Mouse (Mus musculus) forebrain, embryonic 12.5 days (tissue): ENCODE results near the gene Fam102b. TPM values are rescaled to one million over a fixed set of nuclear protein-coding genes. Genes with fewer than 3 reads are reported as not detected.
A peak's percentile ranks its signal among the peaks of the same experiment; 100 is the strongest.

Experiments used
- ATAC-seq: fragments of 200-750 bp; cut with Nextera tagmentation; 2 replicates; pipeline ENCODE4 v1.8.0; 2017; ENCODE audit warnings: moderate TSS enrichment; ENCODE audit not compliant: low FRiP score
- H3K27ac ChIP-seq: fragments of 300-500 bp; sonication (generic); 2 replicates; pipeline ENCODE4 v1.5.1; 2016; ENCODE audit warnings: mild to moderate bottlenecking
- H3K27me3 ChIP-seq: fragments of 300-500 bp; sonication (generic); 2 replicates; pipeline ENCODE4 v1.6.1; 2016; ENCODE audit warnings: mild to moderate bottlenecking
- H3K36me3 ChIP-seq: fragments of 300-500 bp; sonication (generic); replicated peaks from 2 replicates; pipeline ENCODE4 v1.6.1; 2016; ENCODE audit warnings: mild to moderate bottlenecking
- H3K4me1 ChIP-seq: fragments of 300-500 bp; sonication (generic); 2 replicates; pipeline ENCODE4 v1.6.1; 2016
- H3K4me2 ChIP-seq: fragments of 300-500 bp; sonication (generic); 2 replicates; pipeline ENCODE4 v1.6.1; 2016; ENCODE audit warnings: mild to moderate bottlenecking, moderate library complexity
- H3K4me3 ChIP-seq: fragments of 300-500 bp; sonication (generic); replicated peaks from 2 replicates; pipeline ENCODE4 v1.5.1; 2016; ENCODE audit warnings: mild to moderate bottlenecking
- H3K9ac ChIP-seq: fragments of 300-500 bp; sonication (generic); 2 replicates; pipeline ENCODE4 v1.6.1; 2016; ENCODE audit warnings: mild to moderate bottlenecking
- H3K9me3 ChIP-seq: fragments of 300-500 bp; sonication (generic); 2 replicates; pipeline ENCODE4 v1.6.1; 2016
- WGBS: fragments of 180-500 bp; shearing (Covaris S2); methylation state at CpG from one replicate; pipeline ENCODE4 v1.1.7; 2016; 5-methylcytosine and 5-hydroxymethylcytosine counted together
- polyA plus RNA-seq: library from polyadenylated mRNA; unstranded; fragments of >200 nt; fragmentation: Nextera tagmentation; extraction: Ambion mirVana; gene quantifications from 2 replicates; pipeline ENCODE4 v1.2.1, GENCODE M21; 2016

The Fam102b gene
- 5.5 and 8.9 TPM in 2 replicates for polyA plus RNA-seq

DNA sequence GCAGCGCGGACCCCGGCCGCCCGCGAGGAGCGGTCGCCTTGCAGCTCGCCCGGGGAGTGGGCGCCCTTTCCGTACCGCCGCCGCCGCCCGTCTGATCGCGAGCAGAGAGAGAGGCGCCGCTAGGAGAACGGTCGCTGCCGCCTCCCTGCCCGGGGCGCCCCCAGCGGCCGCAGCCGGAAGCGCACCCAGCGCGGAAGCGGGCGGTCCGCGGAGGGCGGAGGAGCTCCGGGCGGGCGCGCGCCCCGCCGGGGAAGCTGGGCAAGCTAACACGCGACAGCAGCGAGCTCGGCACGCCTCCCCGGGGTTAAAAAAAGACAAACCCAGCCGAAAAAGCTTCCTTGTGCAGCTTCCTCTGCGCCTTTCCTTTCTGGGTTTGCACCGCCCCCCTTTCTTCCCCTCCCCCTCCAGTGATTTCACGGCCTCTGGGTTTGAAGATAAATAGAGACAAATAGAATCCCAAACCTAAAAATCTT lies at the start of gene Fam102b:
Gene Fam102b, minus strand, starts transcription at position 93 of the 473 bp plus-strand sequence.
- no peaks in the 10 kb centered on the region for H3K9me3 ChIP-seq
- peaks cover 36% of the 10 kb centered on the region for H3K4me1 ChIP-seq
- WGBS, result under 1% methylated on average over 52 of the region's 54 CpGs
- H3K4me3 ChIP-seq, result peak within 1 kb of the TSS; percentile 67
- ATAC-seq, result peak; percentile 84
- 0 out of 2 replicates have a peak, but pooled peaks cover 6% of the 10 kb centered on the region for H3K27me3 ChIP-seq
- peak within 1 kb of the TSS; percentile 78; the same call in 1 of the 2 replicates for H3K27ac ChIP-seq
- H3K36me3 ChIP-seq, result no peaks in the 10 kb centered on the region
- H3K4me2 ChIP-seq, result peak within 1 kb of the TSS; percentile 72
- peak within 1 kb of the TSS; percentile 83 for H3K9ac ChIP-seq

DNA sequence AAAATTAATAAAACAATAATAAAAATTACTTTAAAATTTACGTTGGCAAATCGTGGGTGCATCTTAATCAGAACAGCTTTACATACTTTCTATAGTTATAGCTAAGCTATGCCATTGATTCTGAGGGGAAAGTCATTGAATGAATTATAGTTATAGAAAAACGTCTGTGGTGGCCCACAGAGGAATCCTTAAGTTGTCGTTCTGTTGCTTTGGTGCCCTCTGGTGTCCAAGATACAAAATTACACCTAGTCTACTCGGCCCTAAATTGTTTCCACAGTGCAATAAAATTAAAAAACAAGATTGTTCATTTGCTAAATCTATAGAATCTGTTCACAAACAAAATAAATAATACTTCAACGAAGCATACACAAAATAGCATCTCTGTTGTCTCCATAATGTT lies 35.6 kb upstream of the Fam102b start:
- no peak overlapping the region for H3K27ac ChIP-seq
- no peaks in the 10 kb centered on the region for H3K9me3 ChIP-seq
- 0 out of 2 replicates have a peak, but pooled peaks cover 3% of the 10 kb centered on the region for H3K27me3 ChIP-seq
- no peaks in the 10 kb centered on the region for H3K4me1 ChIP-seq
- ATAC-seq, result no peak
- H3K4me3 ChIP-seq, result no peak overlapping the region
- H3K36me3 ChIP-seq, result no peaks in the 10 kb centered on the region
- no peak overlapping the region for H3K4me2 ChIP-seq
- 1% methylated on average over 6 of the region's 6 CpGs for WGBS
- H3K9ac ChIP-seq, result no peak overlapping the region

DNA sequence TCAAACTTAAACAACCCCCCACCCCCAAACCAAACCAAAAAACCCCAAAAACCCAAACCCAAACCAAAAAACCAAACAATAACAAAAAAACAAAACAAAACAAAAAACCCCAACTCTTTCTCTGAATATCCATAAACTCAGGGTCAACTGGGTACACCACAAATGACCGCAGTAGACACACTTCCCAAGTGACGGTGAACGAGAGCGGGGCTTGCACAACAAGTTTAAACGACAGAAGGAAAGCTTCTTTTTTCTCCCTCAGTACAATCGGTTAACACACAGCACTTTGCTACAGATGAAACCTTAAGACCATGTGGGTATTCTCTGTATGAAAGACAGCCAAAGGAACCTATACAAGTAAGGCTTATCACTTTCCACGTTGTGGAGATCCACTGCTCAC lies 35.0 kb upstream of the Fam102b start:
- Histone ChIP-seq H3K9ac (no peak overlapping the region), H3K4me3 (no peak overlapping the region), H3K27ac (no peak overlapping the region), H3K4me2 (no peak overlapping the region), H3K27me3 (0 out of 2 replicates have a peak, but pooled peaks cover 3% of the 10 kb centered on the region), H3K4me1 (no peaks in the 10 kb centered on the region), H3K36me3 (no peaks in the 10 kb centered on the region), H3K9me3 (no peaks in the 10 kb centered on the region)
- 78% methylated on average over 7 of the region's 7 CpGs for WGBS
- ATAC-seq, result no peak

DNA sequence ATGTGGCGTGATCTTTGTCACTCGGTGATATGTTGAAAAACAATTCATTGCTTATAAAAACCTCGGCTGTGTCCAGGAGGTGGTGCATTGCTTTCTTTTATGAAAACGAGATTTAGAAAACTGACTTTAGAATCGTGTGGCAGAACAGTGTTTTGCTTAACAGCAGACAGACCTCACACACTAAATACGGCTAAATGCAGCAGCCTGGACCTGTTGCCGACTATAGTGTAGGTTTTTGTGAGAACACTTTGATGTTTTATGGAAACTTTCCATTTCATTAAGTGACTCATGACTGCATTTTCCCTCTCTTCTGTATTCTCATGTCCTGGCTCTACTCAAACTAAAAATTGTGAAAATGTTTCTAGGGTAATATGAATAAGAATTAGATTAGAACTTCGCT lies 32.5 kb upstream of the Fam102b start:
- no peak overlapping the region for H3K27ac ChIP-seq
- H3K27me3 ChIP-seq, result 0 out of 2 replicates have a peak, but pooled peaks cover 3% of the 10 kb centered on the region
- no peak overlapping the region for H3K4me3 ChIP-seq
- H3K9ac ChIP-seq, result no peak overlapping the region
- no peaks in the 10 kb centered on the region for H3K36me3 ChIP-seq
- no peaks in the 10 kb centered on the region for H3K9me3 ChIP-seq
- no peak for ATAC-seq
- WGBS, result 61% methylated on average over 8 of the region's 8 CpGs
- no peaks in the 10 kb centered on the region for H3K4me1 ChIP-seq
- H3K4me2 ChIP-seq, result no peak overlapping the region

DNA sequence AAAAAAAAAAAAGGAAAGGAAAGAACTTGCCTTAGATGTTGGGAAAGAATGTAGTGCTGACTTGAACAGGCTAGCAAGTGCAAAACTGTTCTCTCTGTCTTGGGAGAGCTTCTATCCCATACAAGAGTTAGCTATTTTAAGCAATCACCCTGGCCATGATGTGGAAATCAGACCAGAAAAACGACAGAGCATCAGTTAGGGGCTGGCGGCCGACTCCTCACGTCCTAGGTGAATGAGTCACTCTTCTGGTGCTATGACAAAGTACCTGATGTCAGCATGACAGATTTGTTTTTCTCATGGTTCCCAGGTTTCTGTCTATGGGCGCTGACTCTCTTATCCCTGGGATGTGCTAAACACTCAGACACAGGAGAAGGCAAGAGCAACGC lies 24.5 kb upstream of the Fam102b start:
- H3K4me1 ChIP-seq, result no peaks in the 10 kb centered on the region
- H3K27ac ChIP-seq, result no peak overlapping the region
- WGBS, result 89% methylated on average over 6 of the region's 6 CpGs
- no peaks in the 10 kb centered on the region for H3K36me3 ChIP-seq
- no peak for ATAC-seq
- no peak overlapping the region for H3K4me2 ChIP-seq
- H3K9ac ChIP-seq, result no peak overlapping the region
- no peaks in the 10 kb centered on the region for H3K27me3 ChIP-seq
- H3K9me3 ChIP-seq, result no peaks in the 10 kb centered on the region
- no peak overlapping the region for H3K4me3 ChIP-seq

DNA sequence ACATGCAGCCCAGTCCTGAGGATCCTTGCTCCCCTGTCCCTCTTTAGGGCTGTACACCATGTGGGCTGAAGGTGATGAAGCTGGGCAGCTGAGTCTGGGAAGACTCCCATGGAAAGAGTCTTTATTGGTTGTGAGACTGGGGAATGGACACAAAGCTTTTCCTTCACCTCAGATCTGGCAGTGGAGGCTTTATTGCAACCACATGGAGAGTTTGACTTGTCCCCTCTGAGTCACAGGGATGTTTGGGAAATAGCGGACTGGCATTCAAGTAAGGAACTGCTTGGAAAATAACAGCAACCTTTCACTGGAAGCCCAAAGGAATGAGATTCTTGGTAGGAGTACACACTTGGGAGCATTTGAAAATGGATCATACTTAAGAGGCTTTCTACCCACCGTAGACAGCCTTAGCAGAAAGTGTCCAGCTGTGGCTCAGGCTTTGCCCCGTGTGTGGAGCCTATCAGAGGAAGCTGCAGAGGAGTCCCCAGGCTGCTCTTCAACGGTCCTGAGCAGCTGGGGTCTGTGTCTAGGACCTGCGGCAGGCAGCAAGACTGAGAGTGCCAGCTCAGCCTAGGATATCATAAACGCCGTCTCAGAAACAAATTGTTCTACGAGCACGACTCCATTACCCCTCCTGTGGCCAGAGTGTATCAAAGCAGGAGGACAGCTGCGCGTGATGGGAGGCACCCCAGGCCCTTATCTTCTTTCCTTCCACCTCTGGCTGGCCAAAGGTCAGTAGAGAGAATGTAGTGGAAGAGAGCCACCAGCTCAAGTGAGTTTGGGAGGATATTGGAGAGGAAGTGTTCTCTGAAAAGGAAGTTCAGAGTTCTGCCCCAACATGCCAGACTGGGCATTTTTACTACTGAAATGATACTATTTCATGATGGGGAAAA lies 23.9 kb upstream of the Fam102b start:
- Histone ChIP-seq H3K4me3 (no peak overlapping the region), H3K9ac (no peak overlapping the region), H3K27ac (no peak overlapping the region), H3K27me3 (no peaks in the 10 kb centered on the region), H3K4me2 (no peak overlapping the region), H3K9me3 (no peaks in the 10 kb centered on the region), H3K4me1 (no peaks in the 10 kb centered on the region), H3K36me3 (no peaks in the 10 kb centered on the region)
- 79% methylated on average over 11 of the region's 11 CpGs for WGBS
- no peak for ATAC-seq

DNA sequence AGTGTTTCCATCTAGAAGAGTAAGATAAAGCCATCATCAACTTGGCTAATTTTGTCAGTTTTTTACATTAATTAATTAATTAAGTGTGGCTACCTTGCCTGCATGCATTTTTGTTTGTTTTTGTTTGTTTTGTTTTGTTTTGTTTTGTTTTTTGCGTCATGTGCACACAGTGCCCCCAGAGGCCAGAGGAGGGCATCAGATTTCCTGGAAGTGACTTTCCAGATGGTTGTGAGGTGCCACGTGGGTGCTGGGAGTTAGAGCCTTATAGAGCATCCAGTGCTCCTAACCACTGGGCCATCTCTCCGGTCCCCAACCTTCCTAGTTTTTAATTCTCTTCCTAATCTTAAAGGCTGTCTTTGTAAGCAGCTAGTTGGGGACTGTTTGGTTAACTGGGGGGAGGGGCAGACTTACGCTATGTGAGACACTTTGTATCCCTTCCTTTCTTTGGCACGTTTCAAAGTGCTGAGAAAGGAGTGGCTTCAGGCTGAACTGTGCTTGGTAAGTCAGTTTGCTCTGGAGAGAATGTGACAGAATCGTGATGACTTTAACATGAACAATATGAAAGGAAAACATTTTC lies 20.4 kb upstream of the Fam102b start:
- Histone ChIP-seq H3K27ac (no peak overlapping the region), H3K36me3 (no peaks in the 10 kb centered on the region), H3K4me1 (no peaks in the 10 kb centered on the region), H3K9ac (no peak overlapping the region), H3K4me3 (no peak overlapping the region), H3K4me2 (no peak overlapping the region), H3K9me3 (no peaks in the 10 kb centered on the region), H3K27me3 (no peaks in the 10 kb centered on the region)
- WGBS, result 41% methylated on average over 6 of the region's 6 CpGs
- no peak for ATAC-seq

DNA sequence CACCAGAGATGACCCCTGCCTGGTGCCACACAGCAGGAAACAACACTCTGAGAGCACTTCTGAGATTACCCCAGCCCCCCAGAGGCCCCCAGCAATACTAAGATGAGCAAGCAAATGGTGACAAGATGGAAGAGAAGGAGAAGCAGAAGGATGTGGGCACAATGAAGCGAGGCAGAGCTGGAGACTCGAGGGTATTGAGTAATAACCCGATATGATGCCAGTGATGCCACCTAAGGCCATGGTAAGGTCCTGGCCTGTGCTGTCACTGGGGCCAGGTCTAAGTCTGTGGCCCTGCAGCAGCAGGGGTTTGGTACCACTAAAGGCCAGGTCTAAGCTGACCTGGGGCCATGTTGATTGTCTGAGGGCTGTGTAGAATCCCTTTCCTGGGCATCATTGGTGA lies 19.0 kb upstream of the Fam102b start:
- Histone ChIP-seq H3K9me3 (no peaks in the 10 kb centered on the region), H3K4me3 (no peak overlapping the region), H3K9ac (no peak overlapping the region), H3K27ac (no peak overlapping the region), H3K4me2 (no peak overlapping the region), H3K36me3 (no peaks in the 10 kb centered on the region), H3K27me3 (no peaks in the 10 kb centered on the region), H3K4me1 (no peaks in the 10 kb centered on the region)
- WGBS, result 80% methylated on average over 3 of the region's 3 CpGs
- ATAC-seq, result no peak

DNA sequence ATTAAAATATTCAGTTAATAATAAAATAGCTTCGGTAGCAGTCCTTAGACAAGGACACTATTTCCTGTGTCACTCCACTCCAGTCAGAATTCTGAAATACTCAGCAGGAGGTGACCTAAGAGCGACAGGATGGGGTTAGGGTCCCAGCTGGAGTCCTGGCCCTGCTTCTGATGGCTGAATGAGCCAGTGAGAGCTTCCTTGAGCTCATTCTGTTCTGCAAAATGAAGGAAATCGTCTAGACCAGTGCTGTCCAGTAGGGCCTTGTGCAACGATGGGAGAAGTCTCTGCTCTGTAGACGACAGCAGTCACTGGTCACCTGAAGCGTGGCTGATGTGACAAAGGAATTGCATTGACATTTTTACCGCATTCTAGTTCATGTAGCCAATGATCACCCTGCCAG lies 16.0 kb upstream of the Fam102b start:
- Histone ChIP-seq H3K9ac (no peak overlapping the region), H3K36me3 (no peaks in the 10 kb centered on the region), H3K4me1 (no peaks in the 10 kb centered on the region), H3K4me2 (no peak overlapping the region), H3K4me3 (no peak overlapping the region), H3K9me3 (no peaks in the 10 kb centered on the region), H3K27me3 (no peaks in the 10 kb centered on the region), H3K27ac (no peak overlapping the region)
- WGBS, result 47% methylated on average over 7 of the region's 7 CpGs
- ATAC-seq, result no peak

DNA sequence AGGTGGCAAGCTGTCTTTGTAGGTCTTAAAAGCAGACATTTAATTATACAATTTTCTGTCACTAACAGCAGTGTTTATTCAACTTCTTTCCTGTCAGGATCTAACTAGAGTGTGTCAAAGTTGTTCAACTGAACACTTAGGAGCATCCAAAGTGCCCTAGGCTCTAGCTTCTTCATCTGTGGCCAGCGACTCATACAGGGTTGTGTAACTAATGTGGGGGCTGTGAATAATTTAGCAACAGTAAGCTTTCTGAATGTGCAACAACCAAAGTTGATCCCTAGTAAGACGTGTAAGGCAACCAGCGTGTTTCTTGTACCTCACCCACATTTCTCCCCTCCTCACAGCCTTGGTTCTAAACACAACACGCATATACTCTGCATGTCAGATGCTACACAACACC lies 13.5 kb upstream of the Fam102b start:
- 94% methylated on average over 4 of the region's 4 CpGs for WGBS
- H3K4me2 ChIP-seq, result no peak overlapping the region
- H3K4me3 ChIP-seq, result no peak overlapping the region
- H3K27ac ChIP-seq, result no peak overlapping the region
- no peak for ATAC-seq
- no peaks in the 10 kb centered on the region for H3K36me3 ChIP-seq
- H3K4me1 ChIP-seq, result no peaks in the 10 kb centered on the region
- no peaks in the 10 kb centered on the region for H3K9me3 ChIP-seq
- H3K9ac ChIP-seq, result no peak overlapping the region
- H3K27me3 ChIP-seq, result no peaks in the 10 kb centered on the region

DNA sequence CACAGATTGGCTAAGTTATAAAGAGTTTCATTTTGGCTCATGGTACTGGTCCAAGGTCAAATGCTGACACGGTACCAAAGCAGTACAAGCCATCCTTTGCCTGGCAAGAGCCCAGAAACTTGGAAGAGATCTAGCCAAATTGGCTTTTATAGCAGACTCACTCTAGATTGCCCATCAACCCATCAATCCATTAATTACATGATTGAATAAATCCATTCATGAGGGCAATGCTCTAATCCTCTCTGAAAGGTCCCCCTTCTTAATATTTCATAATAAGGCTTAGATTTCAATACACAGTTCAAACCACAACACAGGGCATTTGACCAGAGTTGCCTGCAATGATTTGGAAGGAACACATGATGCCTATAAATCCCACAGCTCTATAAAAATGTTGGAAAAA lies 7.0 kb upstream of the Fam102b start:
- no peak overlapping the region for H3K4me2 ChIP-seq
- no peak overlapping the region for H3K9ac ChIP-seq
- H3K27ac ChIP-seq, result no peak overlapping the region
- H3K4me3 ChIP-seq, result no peak overlapping the region
- H3K36me3 ChIP-seq, result no peaks in the 10 kb centered on the region
- 21% methylated on average over 1 of the region's 1 CpGs for WGBS
- peaks cover 14% of the 10 kb centered on the region for H3K4me1 ChIP-seq
- 0 out of 2 replicates have a peak, but pooled peaks cover 6% of the 10 kb centered on the region for H3K27me3 ChIP-seq
- H3K9me3 ChIP-seq, result 0 out of 2 replicates have a peak, but pooled peaks cover 3% of the 10 kb centered on the region
- ATAC-seq, result no peak

DNA sequence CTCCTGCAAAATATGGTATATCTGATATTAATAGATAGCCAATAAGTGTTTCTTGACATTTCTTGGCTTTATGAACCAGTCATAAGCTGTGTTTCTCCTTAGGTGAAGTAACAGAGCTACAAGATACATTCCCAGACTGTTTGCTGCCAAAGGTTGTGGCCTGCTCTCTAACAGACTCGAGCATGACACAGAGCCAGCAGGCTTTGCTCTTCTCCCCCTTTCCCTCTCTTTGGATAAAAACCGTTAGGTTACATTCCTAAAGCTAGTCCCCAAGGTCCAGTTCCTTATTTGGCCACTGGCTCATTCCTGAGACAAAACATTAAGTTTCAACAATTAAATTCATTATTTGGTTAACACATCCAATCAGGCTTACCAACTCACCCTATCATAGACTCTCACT lies 4.9 kb upstream of the Fam102b start:
- ATAC-seq, result no peak
- Histone ChIP-seq H3K27me3 (0 out of 2 replicates have a peak, but pooled peaks cover 6% of the 10 kb centered on the region), H3K36me3 (no peaks in the 10 kb centered on the region), H3K4me2 (no peak overlapping the region), H3K4me3 (no peak overlapping the region), H3K9me3 (0 out of 2 replicates have a peak, but pooled peaks cover 3% of the 10 kb centered on the region), H3K4me1 (peaks cover 14% of the 10 kb centered on the region), H3K27ac (no peak overlapping the region), H3K9ac (no peak overlapping the region)
- 65% methylated on average over 2 of the region's 2 CpGs for WGBS
